Mouse (Mus musculus) embryonic facial prominence, embryonic 10.5 days (tissue): ENCODE results near the gene Adgrg1. TPM values are rescaled to one million over a fixed set of nuclear protein-coding genes. Genes with fewer than 3 reads are reported as not detected.

ENCODE experiments used
- DNase-seq: peaks from one replicate; pipeline ENCODE4 v3.0.0-alpha.2; 2017; ENCODE audit warnings: low spot score
- H3K27ac ChIP-seq: fragments of 300-500 bp; sonication (generic); replicated peaks from 2 replicates; pipeline ENCODE4 v1.5.1; 2016; ENCODE audit warnings: mild to moderate bottlenecking
- H3K27me3 ChIP-seq: fragments of 300-500 bp; sonication (generic); replicated peaks from 2 replicates; pipeline ENCODE4 v1.6.1; 2016; ENCODE audit warnings: low read depth, mild to moderate bottlenecking; ENCODE audit not compliant: poor library complexity, severe bottlenecking
- H3K36me3 ChIP-seq: fragments of 300-500 bp; sonication (generic); replicated peaks from 2 replicates; pipeline ENCODE4 v1.6.1; 2016; ENCODE audit warnings: mild to moderate bottlenecking, moderate library complexity
- H3K4me1 ChIP-seq: fragments of 300-500 bp; sonication (generic); 2 replicates; pipeline ENCODE4 v1.6.1; 2016
- H3K4me3 ChIP-seq: fragments of 300-500 bp; sonication (generic); 2 replicates; pipeline ENCODE4 v1.5.1; 2016; ENCODE audit warnings: mild to moderate bottlenecking, moderate library complexity
- H3K9me3 ChIP-seq: fragments of 300-500 bp; sonication (generic); 2 replicates; pipeline ENCODE4 v1.6.1; 2016; ENCODE audit warnings: mild to moderate bottlenecking
- WGBS: fragments of 180-500 bp; shearing (Covaris S2); methylation state at CpG from one replicate; pipeline ENCODE4 v1.1.7; 2016; 5-methylcytosine and 5-hydroxymethylcytosine counted together
- polyA plus RNA-seq: library from polyadenylated mRNA; unstranded; fragments of >200 nt; fragmentation: Nextera tagmentation; extraction: Ambion mirVana; gene quantifications from 2 replicates; pipeline ENCODE4 v1.2.1, GENCODE M21; 2016

Gene Adgrg1
- polyA plus RNA-seq, 1 experiment from 2014 or later: 32.9 TPM

- H3K4me1 ChIP-seq: no peaks in the 10 kb centered on the region; the same call in 1 of the 2 replicates
Observed at GRCm38 (mm10) chr8:95059812-95060533, 85.4 kb downstream of the Adgrg1 start.

More at GRCm38 (mm10) chr8:95059812-95060533, 85.4 kb downstream of the Adgrg1 start:
- DNase-seq: no peak
- 72% methylated on average over 6 of the region's 6 CpGs for WGBS
- no peaks in the 10 kb centered on the region for H3K9me3 ChIP-seq
- no peak overlapping the region for H3K27ac ChIP-seq
- H3K36me3 ChIP-seq: no peaks in the 10 kb centered on the region
- H3K27me3 ChIP-seq: no peaks in the 10 kb centered on the region
- H3K4me3 ChIP-seq: no peak overlapping the region

Other genes starting within 250 kb of the Adgrg1 start
- gene Ccl22, start 229.2 kb upstream of the Adgrg1 start, polyA plus RNA-seq: not detected in 2 replicates
- 4.5 and 5.5 TPM in 2 replicates for gene Cx3cl1, start 202.7 kb upstream of the Adgrg1 start, polyA plus RNA-seq
- not detected in 2 replicates for gene Ccl17, start 164.3 kb upstream of the Adgrg1 start, polyA plus RNA-seq
- gene Coq9, start 136.4 kb upstream of the Adgrg1 start, polyA plus RNA-seq: 48.1 and 49.6 TPM in 2 replicates
- 193 and 200 TPM in 2 replicates for gene Ciapin1, start 136.4 kb upstream of the Adgrg1 start, polyA plus RNA-seq
- 180 and 184 TPM in 2 replicates for gene Polr2c, start 117.3 kb upstream of the Adgrg1 start, polyA plus RNA-seq
- 16.3 and 16.8 TPM in 2 replicates for gene Dok4, start 98.4 kb upstream of the Adgrg1 start, polyA plus RNA-seq
- gene Ccdc102a, start 56.7 kb upstream of the Adgrg1 start, polyA plus RNA-seq: 23.0 and 24.1 TPM in 2 replicates
- gene Adgrg5, start 51.1 kb upstream of the Adgrg1 start, polyA plus RNA-seq: 0.30 and 0.51 TPM in 2 replicates
- 3.1 and 3.5 TPM in 2 replicates for gene Adgrg3, start 42.9 kb downstream of the Adgrg1 start, polyA plus RNA-seq
- 0.10 and 0.15 TPM in 2 replicates for gene Drc7, start 80.4 kb downstream of the Adgrg1 start, polyA plus RNA-seq
- gene Katnb1, start 106.4 kb downstream of the Adgrg1 start, polyA plus RNA-seq: 30.5 and 33.3 TPM in 2 replicates
- 8.4 and 8.7 TPM in 2 replicates for gene Kifc3, start 228.1 kb downstream of the Adgrg1 start, polyA plus RNA-seq